Mouse (Mus musculus) stomach, postnatal 0 days (tissue): ENCODE results near the gene Gm11011. TPM values are rescaled to one million over a fixed set of nuclear protein-coding genes. Genes with fewer than 3 reads are reported as not detected.
A peak's percentile ranks its signal among the peaks of the same experiment; 100 is the strongest.

Experiments
- ATAC-seq: fragments of 200-750 bp; cut with Nextera tagmentation; 2 replicates; pipeline ENCODE4 v1.8.0; 2017; ENCODE audit not compliant: low FRiP score, low TSS enrichment
- DNase-seq: peaks from one replicate; pipeline ENCODE4 v3.0.0-alpha.2; 2016; ENCODE audit warnings: low spot score
- H3K27ac ChIP-seq: fragments of 300-500 bp; sonication (generic); replicated peaks from 2 replicates; pipeline ENCODE4 v1.5.1; 2014; ENCODE audit warnings: mild to moderate bottlenecking, control low read depth
- H3K27me3 ChIP-seq: fragments of 300-500 bp; sonication (generic); 2 replicates; pipeline ENCODE4 v1.6.1; 2014; ENCODE audit warnings: low read length; ENCODE audit not compliant: control insufficient read depth, insufficient read depth
- H3K36me3 ChIP-seq: fragments of 300-500 bp; sonication (generic); 2 replicates; pipeline ENCODE4 v1.6.1; 2014; ENCODE audit warnings: low read length, mixed read lengths; ENCODE audit not compliant: control insufficient read depth, insufficient read depth
- H3K4me1 ChIP-seq: fragments of 300-500 bp; sonication (generic); replicated peaks from 2 replicates; pipeline ENCODE4 v1.6.1; 2014; ENCODE audit warnings: antibody characterized with exemption; ENCODE audit not compliant: control insufficient read depth, insufficient read depth
- H3K4me2 ChIP-seq: fragments of 300-500 bp; sonication (generic); replicated peaks from 2 replicates; pipeline ENCODE4 v1.6.1; 2014; ENCODE audit warnings: low read depth, mild to moderate bottlenecking, control low read depth, moderate library complexity
- H3K4me3 ChIP-seq: fragments of 300-500 bp; sonication (generic); 2 replicates; pipeline ENCODE4 v1.5.1; 2014; ENCODE audit warnings: low read depth, low read length, control low read depth
- H3K9ac ChIP-seq: fragments of 300-500 bp; sonication (generic); 2 replicates; pipeline ENCODE4 v1.6.1; 2014; ENCODE audit warnings: mild to moderate bottlenecking, low read length, control low read depth, mixed read lengths
- H3K9me3 ChIP-seq: fragments of 300-500 bp; sonication (generic); 2 replicates; pipeline ENCODE4 v1.6.1; 2016; ENCODE audit warnings: low read length; ENCODE audit not compliant: control insufficient read depth
- CTCF ChIP-seq: IDR thresholded peaks from 2 replicates; pipeline ENCODE4 v1.5.1; 2016; ENCODE audit warnings: antibody characterized with exemption, low read depth, mild to moderate bottlenecking, moderate library complexity
- EP300 ChIP-seq: optimal IDR thresholded peaks from 2 replicates; pipeline ENCODE3; 2016; ENCODE audit warnings: antibody characterized with exemption
- WGBS: fragments of 180-500 bp; shearing (Covaris S2); extraction: QIAGEN DNeasy Blood & Tissue Kit; methylation state at CpG from one replicate; pipeline ENCODE4 v1.1.7; 2014; 5-methylcytosine and 5-hydroxymethylcytosine counted together
- polyA plus RNA-seq: library from polyadenylated mRNA; unstranded; fragments of >200 nt; fragmentation: Nextera tagmentation; extraction: Ambion mirVana; gene quantifications from 2 replicates; pipeline ENCODE4 v1.2.1, GENCODE M21; 2015

The Gm11011 gene
- polyA plus RNA-seq, 1 experiment from 2014 or later: not detected

GRCm38 (mm10) chr2:169585631-169586285 is 1.8 kb downstream of the Gm11011 start:
- peak; percentile 51 for DNase-seq
- TF ChIP-seq CTCF (no peak), EP300 (no peak)
- Histone ChIP-seq H3K4me1 (no peaks in the 10 kb centered on the region), H3K27ac (0 out of 2 replicates have a peak overlapping the region, but pooled peaks have one; percentile 40), H3K9me3 (no peaks in the 10 kb centered on the region), H3K9ac (no peak overlapping the region), H3K27me3 (no peaks in the 10 kb centered on the region), H3K4me2 (no peak overlapping the region), H3K4me3 (no peak overlapping the region), H3K36me3 (no peaks in the 10 kb centered on the region)
- no peak for ATAC-seq
- WGBS: 58% methylated on average over 12 of the region's 12 CpGs

GRCm38 (mm10) chr2:169584745-169585456 is 2.6 kb downstream of the Gm11011 start:
- no peak for ATAC-seq
- no peak for DNase-seq

GRCm38 (mm10) chr2:169583476-169583875 is 4.1 kb downstream of the Gm11011 start:
- DNase-seq: no peak
- Histone ChIP-seq H3K27ac (no peak overlapping the region), H3K4me3 (no peak overlapping the region), H3K27me3 (no peaks in the 10 kb centered on the region), H3K9ac (no peak overlapping the region), H3K4me2 (no peak overlapping the region), H3K4me1 (no peaks in the 10 kb centered on the region), H3K9me3 (no peaks in the 10 kb centered on the region), H3K36me3 (no peaks in the 10 kb centered on the region)
- WGBS: 78% methylated on average over 3 of the region's 3 CpGs
- ATAC-seq: no peak
- no peak for TF ChIP-seq EP300

More at GRCm38 (mm10) chr2:169584745-169585456, 2.6 kb downstream of the Gm11011 start:
- no peak overlapping the region for H3K4me3 ChIP-seq
- no peaks in the 10 kb centered on the region for H3K27me3 ChIP-seq
- no peaks in the 10 kb centered on the region for H3K36me3 ChIP-seq
- H3K9me3 ChIP-seq: no peaks in the 10 kb centered on the region
- 60% methylated on average over 15 of the region's 15 CpGs for WGBS
- H3K9ac ChIP-seq: no peak overlapping the region
- H3K27ac ChIP-seq: no peak overlapping the region
- H3K4me2 ChIP-seq: no peak overlapping the region
- no peaks in the 10 kb centered on the region for H3K4me1 ChIP-seq
- no peak for TF ChIP-seq EP300
- TF ChIP-seq CTCF: no peak

GRCm38 (mm10) chr2:169577508-169578196 is 9.9 kb downstream of the Gm11011 start:
- 78% methylated on average over 7 of the region's 7 CpGs for WGBS
- no peak for ATAC-seq
- H3K9ac ChIP-seq: no peak overlapping the region
- no peak for DNase-seq
- TF ChIP-seq CTCF (no peak), EP300 (no peak)
- no peak overlapping the region for H3K27ac ChIP-seq
- no peaks in the 10 kb centered on the region for H3K9me3 ChIP-seq
- H3K36me3 ChIP-seq: no peaks in the 10 kb centered on the region
- H3K4me1 ChIP-seq: no peaks in the 10 kb centered on the region
- H3K4me2 ChIP-seq: no peak overlapping the region
- no peak overlapping the region for H3K4me3 ChIP-seq
- H3K27me3 ChIP-seq: no peaks in the 10 kb centered on the region

GRCm38 (mm10) chr2:169570063-169570462 is 17.5 kb downstream of the Gm11011 start:
- no peak for ATAC-seq
- no peak overlapping the region for H3K4me3 ChIP-seq
- no peak for DNase-seq
- TF ChIP-seq EP300 (no peak), CTCF (no peak)
- WGBS: 70% methylated on average over 10 of the region's 10 CpGs
- H3K9me3 ChIP-seq: no peaks in the 10 kb centered on the region
- H3K4me1 ChIP-seq: no peaks in the 10 kb centered on the region
- no peaks in the 10 kb centered on the region for H3K27me3 ChIP-seq
- no peak overlapping the region for H3K27ac ChIP-seq
- no peaks in the 10 kb centered on the region for H3K36me3 ChIP-seq
- H3K4me2 ChIP-seq: no peak overlapping the region
- no peak overlapping the region for H3K9ac ChIP-seq
